Mouse (Mus musculus) cerebellum, adult 2 months (tissue): ENCODE results near the gene Ifngr2. TPM values are rescaled to one million over a fixed set of nuclear protein-coding genes. Genes with fewer than 3 reads are reported as not detected.

Experiments
- DNase-seq, 2 experiments: peaks; one replicate each; pipeline ENCODE4 v3.0.0; 2021
- H3K27ac ChIP-seq: fragments of 200-500 bp; 2 replicates; pipeline ENCODE4 v1.5.1; 2012; ENCODE audit warnings: low read length, control low read depth, inconsistent platforms; ENCODE audit not compliant: insufficient read depth
- H3K27me3 ChIP-seq: fragments of 200-500 bp; 2 replicates; pipeline ENCODE4 v1.6.1; 2012; ENCODE audit warnings: inconsistent platforms, mild to moderate bottlenecking, low read length, moderate library complexity; ENCODE audit not compliant: control insufficient read depth, insufficient read depth
- H3K4me1 ChIP-seq: fragments of 200-500 bp; 2 replicates; pipeline ENCODE4 v1.6.1; 2011; ENCODE audit warnings: low read length; ENCODE audit not compliant: control insufficient read depth, insufficient read depth
- H3K4me3 ChIP-seq: fragments of 200-500 bp; replicated peaks from 2 replicates; pipeline ENCODE3; 2011; ENCODE audit warnings: mild to moderate bottlenecking, low read depth, low read length, control low read depth; ENCODE audit not compliant: insufficient read depth
- CTCF ChIP-seq: fragments of 200-500 bp; IDR thresholded peaks from 2 replicates; pipeline ENCODE4 v1.5.1; 2011; ENCODE audit warnings: low read depth, mild to moderate bottlenecking, control low read depth, low read length, moderate library complexity, borderline replicate concordance; ENCODE audit not compliant: insufficient read depth
- POLR2A ChIP-seq: fragments of 200-500 bp; IDR thresholded peaks from 2 replicates; pipeline ENCODE4 v1.6.1; 2011; ENCODE audit warnings: low read length, control low read depth, borderline replicate concordance; ENCODE audit not compliant: insufficient read depth
- WGBS: fragments of 180-500 bp; shearing (Covaris S2); methylation state at CpG from one replicate; pipeline ENCODE4 v1.1.7; 2018; 5-methylcytosine and 5-hydroxymethylcytosine counted together
- polyA plus RNA-seq: library from polyadenylated mRNA; depleted of rRNA; stranded (reverse); fragments of >200 nt; gene quantifications from 2 replicates; pipeline ENCODE4 v1.2.3, GENCODE M21; 2012; rRNA removed

The Ifngr2 gene
- polyA plus RNA-seq, 1 experiment: 34.5 TPM

DNA sequence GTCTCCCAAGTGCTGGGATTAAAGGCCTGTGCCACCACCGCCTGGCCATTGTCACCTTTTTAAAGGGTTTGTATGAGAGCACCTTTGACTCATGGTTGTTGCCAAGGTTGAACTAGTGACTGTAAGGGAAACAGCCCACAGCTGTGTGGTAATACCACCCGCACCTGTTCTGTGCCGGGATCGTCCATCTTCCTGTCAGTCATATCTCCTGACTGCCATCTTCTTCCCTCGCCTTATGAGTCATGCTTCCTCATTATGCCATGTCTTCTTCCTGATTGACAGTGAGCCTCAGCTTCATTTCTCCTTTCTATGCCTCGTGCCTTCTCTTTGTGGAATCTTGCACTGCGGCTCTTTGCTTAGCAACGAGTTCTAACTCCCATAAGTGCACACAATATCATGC is 60.1 kb downstream of the Ifngr2 start:
- TF ChIP-seq CTCF: no peak
- TF ChIP-seq POLR2A: no peak
- WGBS: 91% methylated on average over 8 of the region's 8 CpGs
- Histone ChIP-seq H3K27me3 (no peaks in the 10 kb centered on the region), H3K4me1 (no peaks in the 10 kb centered on the region), H3K27ac (no peak overlapping the region), H3K4me3 (no peak overlapping the region)
- DNase-seq: no peak

DNA sequence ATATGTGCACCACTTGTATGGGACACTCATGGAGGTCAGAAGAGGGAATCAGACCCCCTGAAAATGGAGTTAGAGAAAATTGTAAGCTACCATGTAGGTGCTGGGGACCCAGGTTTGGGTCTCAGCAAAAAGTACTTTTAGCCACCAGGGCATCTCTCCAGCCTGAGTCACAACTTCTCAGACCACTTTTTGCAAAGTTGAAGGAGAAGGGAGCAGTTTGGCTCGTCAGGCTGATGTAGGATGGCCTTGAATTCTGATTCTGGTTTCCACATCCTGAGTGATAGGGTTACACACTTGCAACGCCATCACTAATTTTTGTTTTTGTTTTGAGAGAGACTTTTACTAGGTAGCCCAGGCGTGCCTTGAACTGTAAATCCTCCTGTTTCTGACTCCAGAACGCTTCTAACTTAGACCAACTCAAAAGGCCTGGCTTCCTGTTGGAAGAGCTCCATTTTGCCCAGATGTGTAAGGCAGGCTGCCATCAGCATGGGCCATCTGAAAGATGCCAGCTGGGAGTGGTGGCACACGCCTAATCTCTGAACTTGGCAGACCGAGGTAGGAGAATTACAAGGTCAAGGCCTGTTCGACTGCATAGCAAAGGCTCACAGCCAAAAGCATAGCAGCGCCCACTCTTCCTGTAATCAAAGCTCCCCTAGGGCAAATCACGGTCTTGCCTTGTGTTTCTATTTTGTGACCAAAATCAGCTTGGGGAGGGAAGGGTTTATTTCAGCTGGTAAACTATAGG is 62.8 kb downstream of the Ifngr2 start:
- no peak overlapping the region for H3K4me3 ChIP-seq
- H3K4me1 ChIP-seq: no peaks in the 10 kb centered on the region
- no peak for DNase-seq
- no peaks in the 10 kb centered on the region for H3K27me3 ChIP-seq
- no peak overlapping the region for H3K27ac ChIP-seq
- TF ChIP-seq POLR2A (no peak), CTCF (no peak)
- 41% methylated on average over 9 of the region's 9 CpGs for WGBS

DNA sequence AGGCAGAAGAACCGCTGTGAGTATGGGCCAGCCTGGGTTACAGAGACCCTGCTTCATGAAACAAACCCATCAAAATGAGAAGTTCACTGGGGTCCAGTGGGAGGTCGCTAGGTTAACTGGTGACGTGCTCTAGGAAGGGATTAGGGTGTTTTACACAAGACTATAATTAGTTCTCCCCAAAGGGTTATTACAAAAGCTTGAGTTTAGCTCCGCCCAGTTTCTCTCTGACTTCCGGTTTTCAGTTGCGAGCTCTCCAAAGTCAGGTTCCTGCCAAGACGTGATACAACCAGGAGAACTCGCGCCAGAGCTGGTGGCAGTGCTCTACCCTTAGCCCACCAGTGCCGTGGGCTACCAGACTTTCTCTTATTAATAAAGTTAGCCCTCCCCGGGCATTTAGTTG is 64.4 kb downstream of the Ifngr2 start:
- Histone ChIP-seq H3K4me3 (no peak overlapping the region), H3K4me1 (no peaks in the 10 kb centered on the region), H3K27ac (no peak overlapping the region), H3K27me3 (no peaks in the 10 kb centered on the region)
- DNase-seq: no peak
- WGBS: 58% methylated on average over 11 of the region's 11 CpGs
- TF ChIP-seq POLR2A (no peak), CTCF (no peak)

DNA sequence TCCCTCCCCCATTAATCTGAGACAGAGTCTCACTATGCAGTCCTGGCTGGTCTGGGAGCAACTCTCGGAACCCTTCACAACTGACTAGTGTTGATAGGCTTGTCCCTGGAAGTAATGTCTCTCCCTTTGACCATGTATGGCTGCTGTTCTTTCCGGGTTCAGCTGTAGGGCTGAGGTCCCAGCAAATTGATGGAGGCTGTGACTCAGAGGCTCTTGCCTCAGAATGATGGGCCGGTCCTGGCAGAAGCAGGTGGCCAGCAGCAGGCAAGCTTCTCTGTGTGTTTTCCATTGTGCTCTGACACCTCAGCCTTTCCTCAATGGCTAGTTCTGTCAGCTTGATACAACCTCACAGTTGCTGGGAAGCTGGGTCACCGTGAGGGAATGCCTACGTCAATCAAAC is 65.7 kb downstream of the Ifngr2 start:
- H3K27me3 ChIP-seq: no peaks in the 10 kb centered on the region
- no peak overlapping the region for H3K27ac ChIP-seq
- no peaks in the 10 kb centered on the region for H3K4me1 ChIP-seq
- 82% methylated on average over 5 of the region's 5 CpGs for WGBS
- TF ChIP-seq CTCF (no peak), POLR2A (no peak)
- DNase-seq: no peak
- no peak overlapping the region for H3K4me3 ChIP-seq

DNA sequence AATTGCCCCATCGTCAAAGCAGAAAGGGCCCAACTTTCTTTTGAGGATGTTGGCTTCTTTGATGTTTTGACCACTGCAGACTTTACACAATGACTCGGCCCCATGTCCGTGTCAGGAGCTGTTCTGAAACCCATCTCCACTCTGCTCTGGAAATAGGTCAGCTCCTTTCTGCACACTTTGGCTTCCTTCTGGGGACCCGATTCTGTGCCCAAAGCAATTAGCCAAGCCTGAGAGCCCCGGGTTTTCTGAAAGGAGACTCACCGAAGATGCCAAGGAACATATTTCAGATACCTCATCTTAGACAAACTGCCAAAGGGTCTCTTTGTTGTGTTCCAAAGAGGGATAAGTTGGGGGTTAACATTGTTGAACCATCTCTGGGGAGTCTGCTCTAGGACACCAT is 67.7 kb downstream of the Ifngr2 start:
- H3K4me3 ChIP-seq: no peak overlapping the region
- no peaks in the 10 kb centered on the region for H3K4me1 ChIP-seq
- no peak overlapping the region for H3K27ac ChIP-seq
- no peaks in the 10 kb centered on the region for H3K27me3 ChIP-seq
- WGBS: 26% methylated on average over 6 of the region's 6 CpGs
- TF ChIP-seq POLR2A: no peak
- TF ChIP-seq CTCF: no peak
- no peak for DNase-seq

Other genes with a start within 250 kb of the Ifngr2 start
- gene Ifnar2, start 174.3 kb upstream of the Ifngr2 start, polyA plus RNA-seq: 33.9 and 35.5 TPM in 2 replicates
- not detected in 2 replicates for gene Gm21970, start 155.4 kb upstream of the Ifngr2 start, polyA plus RNA-seq
- gene Il10rb, start 140.9 kb upstream of the Ifngr2 start, polyA plus RNA-seq: 9.1 and 10.4 TPM in 2 replicates
- 31.7 and 32.2 TPM in 2 replicates for gene Ifnar1, start 61.8 kb upstream of the Ifngr2 start, polyA plus RNA-seq
- 147 and 148 TPM in 2 replicates for gene Tmem50b, start 50.7 kb downstream of the Ifngr2 start, polyA plus RNA-seq
- 7.6 and 7.7 TPM in 2 replicates for gene Dnajc28, start 72.0 kb downstream of the Ifngr2 start, polyA plus RNA-seq
- 43.0 and 48.5 TPM in 2 replicates for gene Gart, start 99.9 kb downstream of the Ifngr2 start, polyA plus RNA-seq
- gene Son, start 100.4 kb downstream of the Ifngr2 start, polyA plus RNA-seq: 358 and 366 TPM in 2 replicates
- 28.0 and 29.6 TPM in 2 replicates for gene Donson, start 141.7 kb downstream of the Ifngr2 start, polyA plus RNA-seq
- gene Cryzl1, start 181.9 kb downstream of the Ifngr2 start, polyA plus RNA-seq: 104 and 114 TPM in 2 replicates
- 67.3 and 68.7 TPM in 2 replicates for gene Itsn1, start 182.2 kb downstream of the Ifngr2 start, polyA plus RNA-seq